Mouse (Mus musculus): Measurements from ENCODE around the gene Upb1. TPM values are rescaled to one million over a fixed set of nuclear protein-coding genes. Genes with fewer than 3 reads are reported as not detected.

Upb1 gene
- polyA plus RNA-seq, 1 experiment from 2014 or later, result 0.24 TPM

DNA sequence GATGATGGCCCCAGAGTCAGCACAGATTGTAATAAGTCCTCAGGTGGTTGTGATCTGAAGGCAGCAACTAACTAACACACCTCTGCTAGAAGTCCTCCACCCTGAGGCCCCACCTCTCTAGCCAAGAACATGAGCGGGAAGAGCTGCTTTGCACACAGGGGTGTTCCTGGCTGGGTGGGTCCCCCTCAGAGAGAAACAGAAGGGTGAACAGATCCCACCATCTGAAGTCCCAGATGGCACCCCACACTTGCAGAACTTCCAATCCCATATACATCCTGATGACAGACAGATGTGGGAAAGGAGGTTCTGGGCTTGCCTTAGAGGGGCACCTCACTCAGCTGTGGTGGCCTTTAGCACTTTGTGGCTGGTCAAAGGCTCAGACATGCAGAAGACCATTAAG lies 36.4 kb downstream of the Upb1 start:
- Histone ChIP-seq H3K4me3 (ENCODE audit: inconsistent target) (no peak overlapping the region), H3K79me2 (ENCODE audit: inconsistent target) (no peaks in the 10 kb centered on the region), H3K36me3 (ENCODE audit: inconsistent target) (no peaks in the 10 kb centered on the region), H3K27ac (no peak overlapping the region)
- WGBS (ENCODE audit: missing documents), result 91% methylated on average over 1 of the region's 1 CpGs

DNA sequence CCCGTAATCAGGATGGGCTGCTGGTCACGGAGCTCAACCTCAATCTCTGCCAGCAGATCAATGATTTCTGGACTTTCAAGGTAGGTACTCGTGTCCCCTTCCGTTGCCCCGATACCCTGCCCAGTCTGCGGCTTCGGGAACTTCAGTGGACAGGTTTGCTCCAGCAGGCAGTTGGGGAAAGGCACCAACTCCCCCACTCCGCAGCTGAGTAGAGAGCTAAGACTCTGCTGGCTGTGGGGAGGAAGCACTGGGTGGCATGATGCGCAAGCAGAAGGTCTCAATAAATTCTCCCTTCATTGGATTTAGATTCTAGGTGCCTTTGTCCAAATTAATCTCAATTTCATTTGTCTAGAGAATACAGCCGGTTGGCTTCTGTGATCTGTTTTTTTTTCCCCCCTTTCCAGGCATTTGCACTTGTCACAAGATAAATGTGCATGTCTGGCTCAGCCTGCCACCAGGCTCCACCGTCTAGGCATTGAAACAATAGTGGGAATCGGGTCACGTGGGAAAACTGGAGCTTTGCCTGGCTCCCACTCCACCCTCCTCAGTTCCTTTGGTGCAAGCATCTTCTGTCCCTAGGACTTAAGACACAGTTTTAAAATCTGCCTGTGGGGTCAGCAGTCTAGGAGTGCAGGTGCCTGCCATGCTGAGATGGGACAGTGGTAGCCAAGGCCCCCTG lies 37.4 kb downstream of the Upb1 start:
- Histone ChIP-seq H3K27ac (no peak overlapping the region), H3K79me2 (ENCODE audit: inconsistent target) (no peaks in the 10 kb centered on the region), H3K36me3 (ENCODE audit: inconsistent target) (no peaks in the 10 kb centered on the region), H3K4me3 (ENCODE audit: inconsistent target) (no peak overlapping the region)
- 89% methylated on average over 13 of the region's 13 CpGs for WGBS (ENCODE audit: missing documents)

DNA sequence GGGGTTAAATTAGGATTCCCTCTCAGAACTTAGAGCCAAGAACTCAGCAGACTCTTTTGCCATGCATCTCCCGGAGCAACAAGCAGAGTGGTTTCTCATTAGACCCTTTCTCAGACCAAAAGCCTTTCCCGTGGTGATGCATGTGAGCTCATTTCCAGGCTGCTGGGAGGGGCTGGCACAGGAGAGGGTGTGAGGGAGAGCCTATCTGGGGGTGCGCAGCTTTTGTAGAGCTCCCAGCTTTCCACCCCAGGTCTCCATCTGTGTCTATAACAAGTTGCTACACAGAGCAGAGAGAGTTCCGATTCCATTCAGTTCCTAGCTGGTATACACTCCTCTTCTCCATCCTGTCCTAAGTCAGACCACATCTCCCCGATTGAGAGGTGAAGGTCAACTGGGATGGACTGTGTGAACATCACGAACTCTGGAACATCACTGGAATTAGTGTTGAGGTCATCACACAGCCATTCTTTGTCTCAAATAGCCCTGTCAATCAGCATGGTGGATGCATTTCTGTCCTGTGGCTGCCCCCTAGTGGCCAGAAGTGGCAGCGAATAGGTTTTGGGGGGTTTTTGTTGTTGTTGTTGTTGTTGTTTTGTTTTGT lies 38.4 kb downstream of the Upb1 start:
- Histone ChIP-seq H3K36me3 (ENCODE audit: inconsistent target) (no peaks in the 10 kb centered on the region), H3K4me3 (ENCODE audit: inconsistent target) (no peak overlapping the region), H3K79me2 (ENCODE audit: inconsistent target) (no peaks in the 10 kb centered on the region), H3K27ac (no peak overlapping the region)
- 52% methylated on average over 7 of the region's 7 CpGs for WGBS (ENCODE audit: missing documents)

DNA sequence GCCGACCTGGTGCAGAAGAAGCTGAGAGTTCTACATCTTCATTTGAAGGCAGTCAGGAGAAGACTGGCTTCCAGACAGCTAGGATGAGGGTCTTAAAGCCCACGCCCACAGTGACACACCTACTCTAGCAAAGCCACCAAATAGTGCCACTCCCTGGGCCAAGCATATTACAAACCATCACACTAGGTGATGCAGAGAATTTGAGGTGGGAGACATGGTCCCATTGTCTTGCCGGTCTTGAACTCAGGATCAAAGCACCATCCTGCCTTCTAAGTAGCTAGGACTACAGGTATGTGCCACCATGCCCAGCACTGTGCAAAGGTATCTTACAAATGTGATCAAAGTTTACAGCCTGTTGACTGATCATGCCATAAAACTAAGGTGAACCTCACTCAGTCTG lies 39.8 kb downstream of the Upb1 start:
- H3K4me3 ChIP-seq (ENCODE audit: inconsistent target), result no peak overlapping the region
- no peaks in the 10 kb centered on the region for H3K79me2 ChIP-seq (ENCODE audit: inconsistent target)
- H3K36me3 ChIP-seq (ENCODE audit: inconsistent target), result no peaks in the 10 kb centered on the region
- H3K27ac ChIP-seq, result no peak overlapping the region
- 94% methylated on average over 3 of the region's 3 CpGs for WGBS (ENCODE audit: missing documents)

DNA sequence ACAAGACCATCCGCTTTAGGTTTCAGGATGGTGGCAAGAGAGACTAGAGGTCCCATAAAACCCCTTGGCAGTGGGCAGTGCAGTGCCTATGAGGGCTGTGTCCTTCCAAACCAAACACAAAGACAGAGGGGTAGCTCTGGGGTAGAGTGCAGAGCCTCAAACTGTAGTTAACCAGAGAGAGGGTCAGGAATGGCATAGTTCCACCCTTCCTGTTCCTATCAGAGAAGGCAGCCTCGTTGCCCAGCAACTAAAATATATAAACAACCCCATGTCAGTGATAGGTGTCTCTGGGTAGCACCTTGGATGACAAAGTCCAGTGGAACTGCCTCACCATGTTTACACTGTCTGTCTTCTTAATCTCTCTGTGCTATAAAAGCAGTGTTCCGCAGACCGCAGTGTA lies 40.9 kb downstream of the Upb1 start:
- WGBS (ENCODE audit: missing documents), result 90% methylated on average over 4 of the region's 4 CpGs
- no peaks in the 10 kb centered on the region for H3K36me3 ChIP-seq (ENCODE audit: inconsistent target)
- H3K4me3 ChIP-seq (ENCODE audit: inconsistent target), result no peak overlapping the region
- no peak overlapping the region for H3K27ac ChIP-seq
- no peaks in the 10 kb centered on the region for H3K79me2 ChIP-seq (ENCODE audit: inconsistent target)

DNA sequence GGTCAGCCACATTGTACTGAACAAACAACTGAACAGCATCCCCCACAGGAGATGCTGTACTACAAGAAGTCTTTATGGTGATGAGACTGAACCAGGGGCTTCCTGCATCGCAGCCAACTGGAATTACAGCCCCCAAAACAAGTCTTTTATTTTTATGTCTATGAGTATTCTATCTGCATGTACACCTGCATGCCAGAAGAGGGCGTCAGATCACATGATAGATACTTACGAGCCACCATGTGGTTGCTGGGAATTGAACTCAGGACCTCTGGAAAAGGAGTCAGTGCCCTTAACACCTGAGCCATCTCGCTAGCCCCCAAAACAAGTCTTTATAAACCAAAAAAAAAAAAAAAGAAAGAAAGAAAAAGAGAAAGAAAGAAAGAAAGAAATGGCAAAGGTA lies 42.1 kb downstream of the Upb1 start:
- no peak overlapping the region for H3K27ac ChIP-seq
- 90% methylated on average over 4 of the region's 4 CpGs for WGBS (ENCODE audit: missing documents)
- no peaks in the 10 kb centered on the region for H3K79me2 ChIP-seq (ENCODE audit: inconsistent target)

DNA sequence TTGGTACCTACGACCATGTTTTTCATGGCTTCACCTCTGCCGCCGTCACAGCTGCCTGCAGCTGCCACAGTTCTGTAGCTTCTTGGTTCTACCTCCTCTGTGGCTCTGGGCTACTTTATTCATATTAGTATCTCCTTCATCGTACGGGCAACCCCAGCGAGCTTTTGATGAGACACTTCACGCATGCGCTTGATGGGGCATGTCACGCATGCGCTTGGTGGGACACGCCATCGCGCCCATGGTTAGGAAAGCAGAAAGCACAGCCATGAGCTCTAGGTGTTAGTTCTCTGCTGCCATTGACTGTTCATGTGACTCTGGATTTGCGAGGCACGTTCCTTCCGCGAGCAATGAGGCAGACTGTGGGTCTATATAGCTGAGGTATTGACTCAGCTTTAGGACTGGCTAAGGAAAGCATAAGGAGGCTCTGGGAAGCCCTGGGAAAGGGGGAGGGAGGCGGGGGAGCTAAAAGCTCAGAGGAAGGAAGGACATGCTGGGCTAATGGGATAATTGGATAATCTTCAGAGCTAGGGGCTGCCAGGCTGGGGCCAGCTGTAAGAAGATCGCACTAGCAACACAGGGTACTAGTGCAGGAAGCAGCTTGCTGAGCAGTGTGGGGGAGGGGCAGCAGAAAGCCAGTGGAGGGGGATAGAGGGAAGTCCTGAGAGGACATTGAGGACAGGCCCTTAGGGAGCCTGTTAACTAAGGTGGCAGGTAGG lies 43.4 kb downstream of the Upb1 start:
- 87% methylated on average over 19 of the region's 19 CpGs for WGBS (ENCODE audit: missing documents)
- Histone ChIP-seq H3K4me3 (ENCODE audit: inconsistent target) (no peak overlapping the region), H3K27ac (no peak overlapping the region), H3K36me3 (ENCODE audit: inconsistent target) (no peaks in the 10 kb centered on the region), H3K79me2 (ENCODE audit: inconsistent target) (no peaks in the 10 kb centered on the region)

More for the DNA sequence above, 42.1 kb downstream of the Upb1 start:
- H3K4me3 ChIP-seq (ENCODE audit: inconsistent target), result no peak overlapping the region
- no peaks in the 10 kb centered on the region for H3K36me3 ChIP-seq (ENCODE audit: inconsistent target)

DNA sequence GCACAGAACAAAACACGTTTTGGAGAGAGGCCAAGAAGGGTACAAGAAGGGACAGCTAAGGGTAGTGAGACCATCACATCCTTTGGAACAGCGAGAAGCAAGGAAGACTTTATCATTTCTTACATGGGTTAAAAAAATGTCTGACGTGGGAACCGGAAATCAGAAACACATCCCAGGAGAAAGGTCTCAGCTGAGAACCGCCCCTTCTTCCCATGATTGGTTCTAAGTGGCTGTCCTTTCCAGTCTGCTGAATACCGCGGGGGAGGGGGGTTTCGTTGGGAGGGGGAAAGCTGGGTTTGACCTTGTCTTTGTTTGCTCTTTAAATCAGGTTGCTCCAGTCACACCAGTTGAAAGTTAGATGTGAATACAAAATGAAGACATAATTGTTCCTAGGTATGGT lies 44.1 kb downstream of the Upb1 start:
- Histone ChIP-seq H3K4me3 (ENCODE audit: inconsistent target) (no peak overlapping the region), H3K36me3 (ENCODE audit: inconsistent target) (no peaks in the 10 kb centered on the region)
- 77% methylated on average over 8 of the region's 8 CpGs for WGBS (ENCODE audit: missing documents)

DNA sequence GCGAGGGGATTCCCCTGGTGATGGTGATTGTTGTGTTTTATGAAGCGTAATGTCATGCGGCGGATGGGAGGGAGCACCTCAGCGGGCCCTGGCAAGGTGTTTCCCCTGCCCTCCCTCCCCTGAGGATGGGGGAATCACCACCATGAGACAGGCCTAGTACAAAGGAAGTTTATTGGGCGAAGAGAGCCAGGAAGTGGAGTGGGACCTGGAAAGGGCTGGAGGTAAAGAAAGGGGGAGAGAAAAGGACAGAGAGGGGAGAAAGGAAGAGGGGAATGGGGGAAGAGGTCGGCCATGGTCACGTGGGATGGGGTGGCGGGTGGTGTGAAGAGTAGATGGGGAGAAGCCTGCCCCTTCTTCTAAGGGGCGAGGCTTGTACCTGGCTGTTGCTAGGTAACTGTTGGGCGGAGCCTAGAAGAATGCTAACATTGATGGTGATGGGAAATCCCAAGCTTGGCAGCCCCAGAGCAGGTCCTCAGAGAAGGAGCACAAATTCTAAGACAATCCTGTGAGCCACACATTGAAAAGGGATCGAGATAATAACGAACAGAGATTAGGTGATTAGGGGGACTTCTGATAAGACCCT lies 45.7 kb downstream of the Upb1 start:
- Histone ChIP-seq H3K36me3 (ENCODE audit: inconsistent target) (no peaks in the 10 kb centered on the region), H3K27ac (no peak overlapping the region), H3K79me2 (ENCODE audit: inconsistent target) (no peaks in the 10 kb centered on the region), H3K4me3 (ENCODE audit: inconsistent target) (no peak overlapping the region)
- 55% methylated on average over 12 of the region's 13 CpGs for WGBS (ENCODE audit: missing documents)

More for the DNA sequence above, 44.1 kb downstream of the Upb1 start:
- Histone ChIP-seq H3K27ac (no peak overlapping the region), H3K79me2 (ENCODE audit: inconsistent target) (no peaks in the 10 kb centered on the region)

DNA sequence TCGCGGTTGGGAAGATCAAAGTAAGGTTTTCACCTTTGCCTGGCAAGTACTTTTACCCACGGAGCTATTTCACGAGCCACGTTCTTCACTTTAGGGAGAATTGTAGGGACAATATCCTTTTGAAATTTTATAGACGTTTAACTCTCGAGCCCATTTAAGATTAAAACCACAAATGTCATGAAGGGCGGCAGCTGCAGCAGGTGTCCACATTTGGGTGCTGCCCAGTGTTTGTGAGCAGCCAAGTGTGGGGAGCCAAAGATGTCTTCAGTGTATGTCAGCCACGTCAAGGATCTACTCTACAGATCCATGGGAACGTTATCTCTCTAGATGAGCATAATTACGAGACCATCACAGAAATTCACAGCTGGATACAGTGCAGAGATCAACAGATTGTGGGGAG lies 46.6 kb downstream of the Upb1 start:
- no peak overlapping the region for H3K4me3 ChIP-seq (ENCODE audit: inconsistent target)

DNA sequence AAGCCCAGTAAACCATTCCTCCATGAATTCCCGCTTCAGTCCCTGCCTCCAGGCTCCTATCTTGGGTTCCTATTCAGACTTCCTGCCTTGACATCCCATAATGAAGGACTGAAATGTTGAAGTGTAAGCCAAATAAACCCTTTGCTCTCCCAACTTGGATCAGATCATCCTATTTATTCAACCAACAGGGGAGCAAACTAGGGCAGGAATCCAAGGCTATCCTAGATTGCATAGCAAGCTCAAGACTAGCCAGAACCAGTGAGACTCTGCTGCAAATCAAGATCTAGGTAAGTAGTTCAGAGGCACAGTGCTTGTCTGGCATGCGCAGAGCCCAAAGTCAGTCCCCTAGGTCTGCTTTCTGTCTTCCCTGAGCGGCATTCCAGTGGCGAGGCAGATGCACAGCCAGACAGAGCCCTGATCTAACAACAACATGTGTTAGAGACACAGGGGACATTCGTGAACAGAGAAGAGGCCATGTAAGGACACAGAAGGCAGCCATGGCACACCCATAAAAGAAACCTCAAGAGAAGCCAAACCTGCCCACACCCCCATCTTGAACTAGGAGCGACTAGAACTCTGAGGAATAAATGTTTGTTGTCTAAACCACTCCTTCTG lies 48.0 kb downstream of the Upb1 start:
- no peaks in the 10 kb centered on the region for H3K36me3 ChIP-seq (ENCODE audit: inconsistent target)
- H3K4me3 ChIP-seq (ENCODE audit: inconsistent target), result no peak overlapping the region
- H3K27ac ChIP-seq, result no peak overlapping the region
- H3K79me2 ChIP-seq (ENCODE audit: inconsistent target), result no peaks in the 10 kb centered on the region
- 92% methylated on average over 6 of the region's 6 CpGs for WGBS (ENCODE audit: missing documents)

More for the DNA sequence above, 46.6 kb downstream of the Upb1 start:
- no peak overlapping the region for H3K27ac ChIP-seq
- H3K79me2 ChIP-seq (ENCODE audit: inconsistent target), result no peaks in the 10 kb centered on the region
- no peaks in the 10 kb centered on the region for H3K36me3 ChIP-seq (ENCODE audit: inconsistent target)
- 81% methylated on average over 11 of the region's 11 CpGs for WGBS (ENCODE audit: missing documents)

DNA sequence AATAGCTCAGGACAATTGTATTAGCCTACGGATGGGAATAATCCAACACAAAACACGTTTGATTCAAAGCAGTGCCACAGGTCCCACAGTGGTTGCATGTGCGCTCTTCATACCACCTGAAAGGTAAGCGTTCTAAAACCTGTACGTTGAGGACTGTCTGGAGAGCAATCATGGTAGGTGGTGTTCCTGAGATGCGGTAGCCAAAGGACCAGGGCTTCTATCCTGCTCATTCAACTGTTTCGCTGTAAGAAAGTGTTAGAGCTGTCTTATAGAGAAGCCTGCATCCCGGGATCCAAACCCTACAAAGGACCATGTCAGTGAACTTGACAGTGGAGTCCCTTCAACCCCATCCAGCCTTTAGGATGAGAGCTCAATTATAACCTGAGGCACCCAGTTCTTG lies 49.4 kb downstream of the Upb1 start:
- 92% methylated on average over 8 of the region's 8 CpGs for WGBS (ENCODE audit: missing documents)
- H3K36me3 ChIP-seq (ENCODE audit: inconsistent target), result no peaks in the 10 kb centered on the region
- no peaks in the 10 kb centered on the region for H3K79me2 ChIP-seq (ENCODE audit: inconsistent target)
- H3K27ac ChIP-seq, result no peak overlapping the region
- H3K4me3 ChIP-seq (ENCODE audit: inconsistent target), result no peak overlapping the region

DNA sequence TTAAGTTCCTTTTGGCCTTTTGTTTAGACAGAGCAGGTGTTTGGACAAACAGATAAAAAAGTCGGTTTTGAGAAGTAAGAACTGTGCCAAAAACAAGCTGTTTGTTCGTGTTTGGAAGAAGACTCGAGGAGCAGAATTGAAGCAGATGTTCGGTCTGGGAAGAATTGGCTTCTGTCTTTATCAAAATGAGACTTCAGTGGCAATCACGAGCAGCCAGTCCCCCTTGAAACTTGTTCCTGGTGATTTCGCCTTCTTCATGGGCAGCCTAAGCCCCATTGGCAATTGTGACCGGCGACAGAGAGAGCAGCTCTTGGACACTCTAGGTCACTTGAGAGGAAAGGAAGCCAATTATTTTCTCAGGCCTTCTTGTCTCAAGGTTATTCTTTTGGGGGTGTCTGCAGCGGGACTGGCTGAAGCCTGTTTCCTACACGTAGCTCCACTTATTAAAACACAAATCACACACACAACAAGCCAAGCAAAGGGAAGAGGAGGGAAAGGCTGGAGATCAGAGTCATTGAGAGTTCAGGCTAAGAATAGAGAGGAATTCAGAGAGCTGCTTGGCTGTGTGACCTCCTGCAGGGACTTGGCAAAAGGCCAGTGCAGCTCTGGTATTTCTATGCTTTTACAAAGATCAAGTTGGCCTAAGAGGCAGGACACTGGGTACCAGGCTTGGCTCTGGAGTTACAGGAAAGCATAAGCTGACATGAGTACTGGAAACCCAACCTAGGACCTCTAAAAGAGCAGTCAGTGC lies 50.3 kb downstream of the Upb1 start:
- WGBS (ENCODE audit: missing documents), result 74% methylated on average over 10 of the region's 10 CpGs
- no peaks in the 10 kb centered on the region for H3K36me3 ChIP-seq (ENCODE audit: inconsistent target)

More for the DNA sequence above, 50.3 kb downstream of the Upb1 start:
- Histone ChIP-seq H3K4me3 (ENCODE audit: inconsistent target) (no peak overlapping the region), H3K79me2 (ENCODE audit: inconsistent target) (no peaks in the 10 kb centered on the region), H3K27ac (no peak overlapping the region)
